Mouse (Mus musculus) CH12.LX (cell line): ENCODE measurements around the gene Akap2.

Source experiments
- CHD1 ChIP-seq: IDR thresholded peaks from 2 replicates; pipeline ENCODE4 v1.6.1; 2012; ENCODE audit warnings: low read depth, low read length, improper control_type of control experiment, inconsistent platforms
- CTCF ChIP-seq, 2 experiments: IDR thresholded peaks in 1 of 2; conservative IDR thresholded peaks in 1 of 2; 2 replicates each; pipeline ENCODE4 v1.5.1; 2011 to 2012; ENCODE audit warnings: low read depth in 2 of 2, low read length in 2 of 2, improper control_type of control experiment in 1 of 2, inconsistent platforms in 1 of 2, mild to moderate bottlenecking in 1 of 2, moderate library complexity in 1 of 2
- E2F4 ChIP-seq: IDR thresholded peaks from 2 replicates; pipeline ENCODE4 v1.6.1; 2011; ENCODE audit warnings: low read depth, low read length, improper control_type of control experiment; ENCODE audit not compliant: insufficient replicate concordance
- EP300 ChIP-seq: IDR thresholded peaks from 2 replicates; pipeline ENCODE4 v1.6.1; 2011; ENCODE audit warnings: low read length, improper control_type of control experiment
- IRF4 ChIP-seq: IDR thresholded peaks from 2 replicates; pipeline ENCODE4 v1.6.1; 2014; ENCODE audit warnings: low read depth, mild to moderate bottlenecking, inconsistent platforms, low read length, improper control_type of control experiment
- MAFK ChIP-seq: IDR thresholded peaks from 2 replicates; pipeline ENCODE4 v1.6.1; 2011; ENCODE audit warnings: low read length, improper control_type of control experiment; ENCODE audit not compliant: insufficient replicate concordance
- MAX ChIP-seq: IDR thresholded peaks from 2 replicates; pipeline ENCODE4 v1.6.1; 2011; ENCODE audit warnings: low read length, improper control_type of control experiment
- MAZ ChIP-seq: IDR thresholded peaks from 2 replicates; pipeline ENCODE4 v1.6.1; 2012; ENCODE audit warnings: low read depth, mild to moderate bottlenecking, inconsistent platforms, low read length, improper control_type of control experiment, moderate library complexity
- POLR2A ChIP-seq: IDR thresholded peaks from 2 replicates; pipeline ENCODE4 v1.6.1; 2011; ENCODE audit warnings: low read depth, mild to moderate bottlenecking, improper control_type of control experiment, low read length
- SIN3A ChIP-seq: IDR thresholded peaks from 2 replicates; pipeline ENCODE4 v1.6.1; 2012; ENCODE audit warnings: low read length, improper control_type of control experiment, inconsistent platforms
- TBP ChIP-seq: conservative IDR thresholded peaks from 2 replicates; pipeline ENCODE4 v1.6.1; 2011; ENCODE audit warnings: low read depth, low read length, improper control_type of control experiment
- UBTF ChIP-seq: IDR thresholded peaks from 2 replicates; pipeline ENCODE4 v1.6.1; 2012; ENCODE audit warnings: low read depth, mild to moderate bottlenecking, inconsistent platforms, low read length, improper control_type of control experiment, moderate library complexity
- ZC3H11A ChIP-seq: IDR thresholded peaks from 2 replicates; pipeline ENCODE4 v1.6.1; 2012; ENCODE audit warnings: low read depth, mild to moderate bottlenecking, inconsistent platforms, low read length, improper control_type of control experiment

- TF ChIP-seq CTCF (conservative IDR thresholded peaks at IDR 0.05 in 1 of 2, IDR thresholded peaks at IDR 0.05 in 1 of 2; ENCODE audit: low read depth in 2 of 2, low read length in 2 of 2) (no peak), MAFK (no peak), E2F4 (no peak), POLR2A (no peak), UBTF (no peak), MAZ (no peak), CHD1 (no peak), EP300 (no peak), ZC3H11A (no peak), MAX (no peak), IRF4 (no peak), SIN3A (no peak), TBP (no peak)
These were observed 223.2 kb downstream of the Akap2 start for GRCm38 (mm10) chr4:57940631-57941030.
